Mouse (Mus musculus) testis, adult 2 months (tissue): ENCODE measurements around the gene St8sia4.

Experiments used
- CTCF ChIP-seq: fragments of 200-500 bp; IDR thresholded peaks from 2 replicates; pipeline ENCODE4 v1.5.1; 2012; ENCODE audit warnings: low read depth, mild to moderate bottlenecking, inconsistent platforms, low read length, moderate library complexity; ENCODE audit not compliant: control insufficient read depth, insufficient read depth, insufficient replicate concordance
- POLR2A ChIP-seq: fragments of 200-500 bp; IDR thresholded peaks from 2 replicates; pipeline ENCODE4 v1.6.1; 2012; ENCODE audit warnings: low read depth, mild to moderate bottlenecking, inconsistent platforms, low read length, moderate library complexity; ENCODE audit not compliant: control insufficient read depth

- no peak for TF ChIP-seq POLR2A
- TF ChIP-seq CTCF, result no peak
These were observed 41.8 kb upstream of the St8sia4 start for GRCm38 (mm10) chr1:95709181-95709580.
